Mouse (Mus musculus): ENCODE data around the gene Phf19.
A peak's percentile ranks its signal among the peaks of the same experiment; 100 is the strongest.

The Phf19 gene

DNA sequence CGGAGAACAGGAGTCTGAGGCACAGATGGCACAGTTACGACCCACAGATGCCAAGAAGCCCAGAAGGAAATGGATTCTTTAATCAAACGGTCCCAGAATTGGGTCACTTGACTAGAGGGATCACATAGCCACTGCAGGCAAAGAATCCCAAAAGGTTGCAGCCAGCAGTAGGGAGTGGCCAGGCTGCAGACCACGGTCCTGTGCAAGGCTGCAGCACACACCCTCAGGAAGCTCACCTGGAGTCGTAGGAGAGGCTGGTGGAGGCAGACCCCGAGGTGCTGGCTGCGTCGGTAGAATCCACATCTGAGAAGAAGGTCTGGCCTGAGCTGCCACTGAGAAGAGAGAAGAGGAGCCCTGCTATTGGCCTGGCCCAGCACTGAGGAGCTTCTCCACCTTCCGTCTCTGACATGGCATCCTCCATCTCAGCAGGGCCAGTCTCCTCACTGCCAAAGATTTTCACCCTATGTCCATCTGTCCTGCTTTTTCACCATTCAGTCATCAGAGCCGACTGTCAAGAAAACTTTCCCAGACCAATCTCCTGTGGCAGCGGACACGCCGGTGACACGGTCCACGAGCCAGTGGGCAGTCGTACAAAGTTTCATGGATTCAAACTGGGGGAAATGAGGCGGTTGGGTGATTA lies 16.9 kb downstream of the Phf19 start:
- no peak for DNase-seq (ENCODE audit: low spot score)

GRCm38 (mm10) chr2:34895503-34896113 lies 18.2 kb downstream of the Phf19 start:
- DNase-seq (ENCODE audit: low spot score) = no peak

- DNase-seq (ENCODE audit: low spot score) = no peak
Measured at GRCm38 (mm10) chr2:34893950-34894349, 19.9 kb downstream of the Phf19 start.

GRCm38 (mm10) chr2:34884186-34884585 lies 29.6 kb downstream of the Phf19 start:
- DNase-seq (ENCODE audit: low spot score) = no peak

DNA sequence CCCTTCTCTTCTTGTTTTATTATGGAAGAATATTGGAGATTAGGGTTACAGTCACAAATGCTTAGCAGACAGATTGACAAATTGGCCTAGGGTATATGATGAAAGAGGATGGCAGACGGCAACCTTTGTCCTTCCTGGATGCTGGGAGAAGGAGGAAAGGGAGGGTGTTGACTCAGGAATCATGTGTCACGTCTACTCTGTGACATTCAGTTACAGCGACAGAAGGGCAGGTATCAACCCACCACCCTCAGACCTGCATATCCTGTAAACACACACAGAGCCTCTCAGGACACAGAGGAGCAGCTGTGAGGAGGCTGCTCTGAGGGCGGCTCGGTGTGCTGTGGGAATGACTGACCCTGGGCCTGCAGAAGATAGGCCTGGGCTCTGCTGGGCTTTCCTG lies 30.6 kb downstream of the Phf19 start:
- DNase-seq (ENCODE audit: low spot score) = peak; percentile 75

GRCm38 (mm10) chr2:34882757-34883156 lies 31.1 kb downstream of the Phf19 start:
- DNase-seq (ENCODE audit: low spot score) = no peak

GRCm38 (mm10) chr2:34880054-34880453 lies 33.8 kb downstream of the Phf19 start:
- no peak for DNase-seq (ENCODE audit: low spot score)

- peak; percentile 58 for DNase-seq (ENCODE audit: low spot score)
Measured at GRCm38 (mm10) chr2:34874816-34875345, 38.9 kb downstream of the Phf19 start, which contains the start of gene Psmd5. TSS of gene Psmd5 (minus strand) at chr2:34874968.

DNA sequence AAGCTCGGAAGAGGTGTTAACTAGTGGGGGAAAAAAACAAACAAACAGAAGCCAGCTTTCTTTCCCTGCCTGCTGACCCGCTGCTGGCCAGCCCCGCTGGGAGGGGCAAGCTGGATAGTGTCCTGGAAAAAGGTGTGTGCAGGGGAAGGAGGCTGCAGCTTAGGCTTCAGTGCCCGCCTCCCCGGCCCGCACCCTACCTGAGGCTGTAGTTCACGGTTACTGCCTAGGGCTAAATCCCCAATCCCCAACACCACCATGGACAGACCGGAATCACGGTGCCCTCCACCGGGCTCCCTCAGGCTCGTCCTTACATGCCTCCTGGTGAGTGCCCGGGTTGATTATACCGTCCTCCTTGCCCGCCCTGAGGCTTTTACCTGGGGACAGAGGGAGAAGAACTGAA lies 39.6 kb downstream of the Phf19 start, which contains the start of gene Cutal:
TSS of gene Cutal (plus strand) at position 126 of the 400 bp plus-strand sequence.
- peak; percentile 74 for DNase-seq (ENCODE audit: low spot score)

GRCm38 (mm10) chr2:34870520-34871474 lies 43.0 kb downstream of the Phf19 start:
- DNase-seq (ENCODE audit: low spot score) = peak; percentile 98

- peak; percentile 22 for DNase-seq (ENCODE audit: low spot score)
Measured at GRCm38 (mm10) chr2:34869680-34870079, 44.1 kb downstream of the Phf19 start.

DNA sequence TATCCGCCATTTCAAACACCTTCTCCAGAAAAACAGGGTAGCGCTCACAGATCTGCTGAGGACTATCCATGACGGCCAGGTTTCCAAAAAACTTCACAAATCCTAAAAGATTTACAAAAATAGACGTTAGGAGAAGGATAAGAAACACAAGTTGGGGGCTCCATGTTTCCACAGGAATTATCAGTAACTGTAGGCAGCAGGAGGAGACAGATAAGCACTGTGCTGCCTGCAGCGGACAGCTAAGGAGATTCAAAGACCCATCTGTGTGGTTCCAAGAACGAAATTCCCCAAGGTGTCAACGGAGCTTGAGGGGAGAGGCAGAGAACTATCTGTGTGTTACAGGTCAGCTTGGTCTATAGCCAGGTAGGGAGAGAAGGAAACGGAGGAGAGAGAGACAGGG lies 56.1 kb downstream of the Phf19 start:
- DNase-seq (ENCODE audit: low spot score) = no peak

GRCm38 (mm10) chr2:34855265-34855664 lies 58.6 kb downstream of the Phf19 start:
- no peak for DNase-seq (ENCODE audit: low spot score)

DNA sequence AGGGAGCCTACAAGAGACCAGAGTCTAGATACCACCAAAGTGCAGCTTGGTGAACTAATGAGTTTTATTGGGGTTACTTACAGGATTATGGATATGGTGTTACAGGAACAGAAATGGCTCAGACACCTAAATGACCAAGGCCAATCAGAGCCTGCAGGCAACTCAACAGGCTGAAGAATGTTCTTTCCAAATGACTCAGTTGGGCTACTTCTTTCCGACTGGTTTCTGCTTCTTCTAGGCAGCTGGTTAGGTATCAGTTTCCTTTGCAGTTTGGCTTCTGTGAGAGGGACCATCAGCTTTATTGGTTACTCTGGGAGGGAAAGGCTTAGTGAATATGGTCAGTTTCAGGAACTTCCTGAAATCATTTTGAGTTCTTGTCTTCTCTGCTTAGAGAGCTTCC lies 66.1 kb downstream of the Phf19 start:
- no peak for DNase-seq (ENCODE audit: low spot score)

Measured in yolk sac, embryonic 10.5 days (tissue).